Mouse (Mus musculus) fat pad, adult 2 months (tissue): ENCODE results near the gene Tex52.

Experiments
- DNase-seq: peaks from one replicate; pipeline ENCODE4 v3.0.0-alpha.2; 2011; ENCODE audit warnings: low read depth, low spot score; ENCODE audit errors: extremely low read depth

The Tex52 gene

GRCm38 (mm10) chr6:128375192-128375591 lies at the start of gene Tex52, which contains the start of gene Gm44596:
Gene Tex52 (plus strand): TSS chr6:128375456.
Gene Gm44596 (plus strand): TSS chr6:128375503.
- DNase-seq: no peak

DNA sequence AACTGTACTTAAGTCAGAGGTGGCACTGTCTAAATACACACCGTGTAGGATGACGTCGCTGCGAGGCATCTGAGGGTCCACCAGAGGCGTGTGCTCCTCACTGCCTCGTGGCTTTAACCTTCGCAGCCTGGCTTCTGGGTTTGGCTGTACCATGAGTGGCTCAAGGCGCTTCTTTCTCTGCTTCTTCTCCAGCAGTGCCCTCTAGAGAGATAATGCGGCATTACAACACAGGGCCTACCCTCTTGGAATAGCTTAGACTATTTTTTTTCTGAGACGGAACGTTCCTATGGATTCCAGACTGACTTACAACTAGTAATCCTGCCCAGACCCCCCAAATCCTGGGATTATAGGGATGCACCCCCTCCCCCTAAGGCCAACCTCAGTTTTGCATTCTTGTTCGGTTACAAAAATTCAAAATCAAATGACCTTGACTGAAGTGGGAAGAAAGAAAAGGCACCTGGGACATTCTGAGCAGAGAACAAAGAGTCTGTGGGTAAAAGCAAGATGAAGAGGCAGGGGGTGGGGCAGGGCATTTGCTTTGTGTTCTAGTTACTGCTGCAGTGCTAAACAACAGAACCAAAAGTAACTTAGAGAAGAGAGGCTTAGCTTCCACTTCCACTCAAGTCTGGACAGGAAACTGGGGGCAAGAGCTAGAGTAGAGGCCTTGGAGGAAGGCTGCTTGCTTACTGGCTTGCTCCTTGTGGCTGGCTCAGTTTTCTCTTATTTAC lies 40.7 kb upstream of the Tex52 start:
- DNase-seq: no peak

DNA sequence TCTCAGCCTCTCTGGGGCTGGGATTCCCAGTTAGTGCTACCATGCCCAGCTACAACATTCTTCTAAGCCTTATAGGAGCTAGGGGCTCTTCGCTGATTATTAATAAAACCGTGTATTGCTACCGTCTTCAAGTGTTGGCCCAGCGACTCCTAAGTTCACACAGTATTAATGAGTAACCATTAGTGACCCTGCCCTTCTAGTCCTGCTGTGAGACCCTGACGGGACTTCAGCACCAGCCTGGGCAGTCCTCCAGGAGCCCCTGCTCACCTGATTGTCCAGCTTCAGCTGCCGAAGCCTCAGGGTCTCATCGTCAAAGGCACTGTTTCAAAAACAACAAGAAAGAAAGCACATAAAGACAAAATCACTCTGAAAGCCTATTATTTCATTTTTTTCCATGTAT lies 37.8 kb upstream of the Tex52 start:
- DNase-seq: no peak

- no peak for DNase-seq
These were observed 36.4 kb upstream of the Tex52 start for GRCm38 (mm10) chr6:128338876-128339275.

DNA sequence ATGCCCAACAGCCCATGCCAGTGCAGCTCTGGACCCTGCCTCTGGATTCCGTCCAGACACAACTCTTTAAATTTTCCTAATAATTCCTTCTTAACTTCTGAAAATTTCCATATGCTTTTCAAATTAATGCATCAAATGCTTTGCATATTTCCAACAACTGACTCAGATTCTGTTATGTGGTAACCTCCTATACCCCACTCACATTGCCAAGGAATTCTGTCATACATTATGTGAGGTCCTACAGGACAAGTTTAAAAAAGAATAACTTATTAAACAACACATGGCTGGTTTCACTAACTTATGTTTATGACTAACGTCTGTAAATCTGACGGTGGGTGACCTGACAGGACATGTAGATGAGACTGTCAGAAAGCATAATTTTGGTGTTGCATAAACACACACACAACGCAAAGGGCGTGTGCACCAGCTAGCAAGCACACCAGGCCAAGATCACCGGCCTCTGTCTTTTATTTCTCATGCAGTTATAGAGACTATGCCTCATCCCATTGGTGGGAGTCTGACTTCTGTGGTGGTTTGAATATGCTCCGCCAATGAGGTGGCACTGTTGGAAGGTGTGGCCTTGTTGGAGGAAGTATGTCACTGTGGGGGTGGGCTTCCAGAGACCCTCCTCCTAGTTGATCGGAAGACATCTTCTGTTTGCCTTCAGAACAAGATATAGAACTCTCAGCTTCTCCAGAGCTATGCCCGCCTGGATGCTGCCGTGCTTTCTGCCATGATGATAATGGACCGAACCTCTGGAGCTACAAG lies 33.1 kb upstream of the Tex52 start:
- no peak for DNase-seq

DNA sequence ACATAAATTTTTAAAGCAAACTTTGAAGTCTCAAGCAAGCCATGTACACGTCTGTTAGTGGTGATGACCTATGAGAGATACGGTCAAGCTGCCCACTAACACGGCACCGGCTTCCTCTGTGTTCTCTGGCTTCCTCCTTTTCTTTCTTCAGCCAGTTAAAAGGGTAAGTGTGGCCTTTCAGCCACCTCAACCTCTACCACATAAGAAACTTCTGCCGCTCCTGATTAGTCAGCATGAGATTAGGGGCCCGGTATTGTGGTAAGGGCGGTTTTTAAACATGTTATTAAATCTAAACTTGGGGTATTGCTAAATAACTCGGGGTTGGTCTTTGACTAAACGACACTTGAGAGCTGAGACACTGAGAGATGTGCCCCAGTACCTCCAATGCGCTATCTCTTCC lies 29.6 kb upstream of the Tex52 start:
- DNase-seq: no peak

DNA sequence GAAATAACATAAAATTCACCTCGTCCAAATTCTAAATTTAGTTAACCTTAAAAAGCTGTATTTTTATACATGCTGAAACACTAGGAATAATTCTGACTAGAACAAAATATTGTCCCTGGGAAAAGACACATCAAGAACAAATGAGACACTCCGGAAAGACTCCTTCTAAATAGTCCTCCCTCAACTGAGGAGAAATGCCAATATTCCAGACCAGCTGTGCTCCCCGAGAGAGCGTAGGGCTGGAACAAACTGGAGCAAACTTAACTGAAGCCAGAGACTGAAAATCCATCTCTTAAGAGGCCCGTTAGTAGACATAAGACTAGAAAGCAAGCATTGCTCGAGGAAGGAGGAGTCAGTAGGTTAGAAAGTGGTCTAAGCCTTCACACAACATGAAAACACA lies 28.5 kb upstream of the Tex52 start:
- no peak for DNase-seq

DNA sequence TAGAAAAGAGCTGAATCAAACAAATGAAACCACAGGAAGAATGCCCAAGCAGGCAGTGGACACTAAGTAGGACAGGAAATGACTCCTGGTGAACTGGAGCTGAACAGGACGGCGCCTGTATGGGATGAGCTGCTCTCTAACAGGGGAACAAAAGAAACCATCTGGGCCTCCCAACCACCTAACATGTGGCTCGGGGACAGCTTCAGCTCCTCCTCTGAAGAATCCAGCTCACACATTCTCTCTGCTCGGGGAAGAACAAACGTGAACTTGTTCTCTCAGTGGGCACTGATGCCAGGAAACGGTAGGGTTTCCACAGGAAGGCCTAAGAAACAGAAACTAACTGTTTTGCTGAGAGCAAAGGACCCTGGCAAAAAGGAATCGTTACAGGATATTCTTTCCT lies 25.5 kb upstream of the Tex52 start:
- DNase-seq: no peak

DNA sequence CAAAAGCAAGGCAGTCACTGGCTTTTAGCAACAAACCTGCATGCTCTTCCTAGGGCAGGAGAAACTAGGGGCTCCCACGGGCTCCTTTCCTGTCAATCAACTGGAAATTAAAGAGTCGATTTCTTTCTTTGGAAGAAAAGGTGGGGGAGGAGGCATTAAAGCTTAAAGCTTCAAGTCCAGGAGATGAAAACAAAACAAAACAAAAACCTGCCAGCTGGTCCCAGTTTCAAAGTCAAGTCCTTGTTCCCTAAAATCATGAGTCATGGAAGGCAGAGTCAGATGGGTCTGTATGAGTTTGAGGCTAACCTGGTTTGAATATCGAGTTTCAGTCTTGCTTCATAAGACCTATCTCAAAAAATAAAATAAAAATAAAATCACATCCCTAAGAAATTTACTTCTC lies 21.1 kb upstream of the Tex52 start:
- no peak for DNase-seq

GRCm38 (mm10) chr6:128355201-128355681 lies 20.0 kb upstream of the Tex52 start:
- DNase-seq: no peak

DNA sequence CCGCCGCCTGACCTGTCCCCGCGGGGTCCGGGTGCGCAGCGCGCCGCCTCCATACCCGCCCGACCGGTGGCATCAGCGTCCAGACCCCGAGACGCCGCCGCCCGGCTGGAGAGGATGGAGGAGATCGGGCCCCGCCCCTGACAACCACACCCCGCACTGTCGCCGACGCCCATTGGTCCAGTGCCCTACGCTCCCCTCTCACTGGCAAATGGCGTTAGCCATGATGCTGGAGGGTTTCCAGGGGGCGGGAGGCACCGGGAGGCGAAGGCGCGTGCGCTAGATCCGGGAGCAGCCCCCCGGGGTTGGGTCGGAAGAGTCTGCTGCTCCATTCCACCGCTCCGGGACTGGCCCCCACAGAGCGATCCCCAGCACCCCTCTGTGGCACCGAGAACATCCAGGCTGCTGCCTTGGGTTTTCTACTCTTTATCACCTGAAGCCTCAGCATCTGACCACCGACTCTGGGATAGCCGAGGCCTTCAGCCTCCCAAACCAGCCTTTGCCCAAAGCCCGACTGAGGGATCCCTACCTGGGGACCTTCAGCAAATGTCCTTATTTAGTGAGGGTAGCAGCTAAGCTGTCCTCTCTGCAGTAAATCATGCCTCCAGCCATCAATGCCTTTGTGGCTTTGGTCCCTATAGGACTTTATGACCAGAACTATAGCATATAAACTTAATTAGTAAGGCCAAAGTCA lies 19.4 kb upstream of the Tex52 start, which contains the start of gene Tulp3:
TSS of gene Tulp3 (minus strand) at position 126 of the 691 bp plus-strand sequence.
- DNase-seq: no peak

DNA sequence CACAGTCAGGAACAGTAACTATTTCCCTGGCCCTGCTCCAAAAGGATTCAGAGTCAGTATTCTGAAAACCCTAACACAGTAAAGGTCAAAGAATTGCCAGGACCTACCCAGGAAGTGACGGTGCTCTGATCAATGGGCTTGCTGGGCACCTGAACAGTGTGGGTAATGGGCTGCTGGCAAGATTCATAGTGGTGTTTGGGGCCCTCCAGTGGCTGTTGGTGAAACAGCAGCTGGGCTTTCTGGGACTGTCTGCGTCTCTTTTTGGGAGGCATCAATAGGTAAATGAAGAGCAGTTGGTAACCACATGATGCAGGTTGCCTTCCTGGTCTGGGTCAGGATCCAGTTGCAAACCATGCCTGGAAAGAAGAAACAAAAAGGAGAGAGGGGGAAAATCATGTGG lies 16.3 kb upstream of the Tex52 start:
- DNase-seq: no peak

- DNase-seq: no peak
These were observed 13.4 kb upstream of the Tex52 start for GRCm38 (mm10) chr6:128361901-128362300.

DNA sequence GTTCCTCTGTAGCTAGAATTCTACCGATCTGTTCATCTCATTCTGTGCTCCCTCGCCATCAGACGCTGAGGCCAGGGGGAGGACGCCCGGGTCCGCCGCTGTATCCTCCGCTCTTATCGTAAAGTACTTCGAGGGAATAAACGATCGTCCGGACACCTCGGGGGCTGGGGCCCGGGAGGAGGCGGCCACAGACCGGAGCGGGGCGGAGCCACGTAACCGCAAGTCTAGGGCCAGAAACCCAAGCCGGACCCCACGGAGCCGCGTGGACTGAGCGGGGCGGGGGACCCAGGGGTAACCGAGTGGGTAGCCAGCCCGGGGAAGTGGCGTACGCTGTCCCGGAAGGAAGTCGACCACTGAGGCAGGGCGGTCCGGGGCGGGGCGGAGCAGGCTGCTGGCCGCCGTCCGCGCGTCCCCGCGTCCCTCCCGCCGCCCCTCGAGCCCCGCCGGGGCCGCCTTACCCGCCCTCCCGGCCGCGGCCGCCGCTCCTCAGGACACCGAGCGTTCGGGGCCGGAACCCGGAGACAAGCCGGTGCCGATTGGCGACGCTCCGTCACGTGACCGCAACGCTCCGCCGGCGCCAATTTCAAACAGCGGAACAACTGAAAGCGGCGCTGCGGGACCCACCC lies 12.8 kb upstream of the Tex52 start, which contains the start of the genes Rhno1 and Foxm1:
TSS of gene Rhno1 (minus strand) at position 531 of the 626 bp plus-strand sequence.
TSS of gene Foxm1 (plus strand) at position 587 of the 626 bp plus-strand sequence.
- no peak for DNase-seq

DNA sequence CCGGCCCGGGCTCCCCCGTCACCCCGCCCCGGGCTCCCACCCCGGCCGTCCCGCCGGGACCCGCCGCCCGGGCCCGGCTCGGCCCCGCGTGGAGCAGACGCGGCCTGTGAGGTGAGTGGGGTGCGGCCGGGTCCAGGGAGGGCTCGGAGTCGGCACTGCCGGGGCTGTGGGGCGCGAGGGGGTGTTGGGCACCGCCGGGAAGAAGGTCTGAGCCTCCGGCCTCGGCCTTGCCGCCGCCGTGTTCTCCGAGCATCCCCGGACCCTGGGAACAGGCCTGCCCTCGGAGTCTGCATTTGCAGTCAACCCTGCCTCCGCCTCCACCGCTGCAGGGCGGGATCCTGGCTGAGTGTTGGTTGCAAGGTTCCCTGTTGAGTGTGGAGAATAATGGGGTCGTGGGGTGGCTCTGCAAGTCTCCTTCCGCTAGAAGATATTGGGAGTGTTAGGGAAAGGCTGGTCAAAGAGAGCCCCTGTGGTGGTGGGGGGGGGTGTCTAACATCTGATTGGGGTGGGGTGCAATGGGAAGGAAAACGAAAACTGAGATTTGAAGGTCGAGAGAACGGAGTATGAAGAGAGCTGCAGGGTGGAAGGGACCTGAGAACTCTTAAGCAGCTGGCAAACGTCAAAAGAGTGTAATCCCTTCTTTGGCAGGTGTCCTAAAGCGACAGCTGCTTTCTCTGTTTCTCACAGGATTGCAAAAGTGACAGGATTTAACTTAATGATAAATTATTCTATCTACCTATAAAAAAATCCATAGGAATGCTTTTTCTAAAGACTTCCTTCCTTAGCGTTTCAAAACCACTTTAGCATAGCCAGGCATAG lies 12.0 kb upstream of the Tex52 start:
- DNase-seq: peak; percentile 84

DNA sequence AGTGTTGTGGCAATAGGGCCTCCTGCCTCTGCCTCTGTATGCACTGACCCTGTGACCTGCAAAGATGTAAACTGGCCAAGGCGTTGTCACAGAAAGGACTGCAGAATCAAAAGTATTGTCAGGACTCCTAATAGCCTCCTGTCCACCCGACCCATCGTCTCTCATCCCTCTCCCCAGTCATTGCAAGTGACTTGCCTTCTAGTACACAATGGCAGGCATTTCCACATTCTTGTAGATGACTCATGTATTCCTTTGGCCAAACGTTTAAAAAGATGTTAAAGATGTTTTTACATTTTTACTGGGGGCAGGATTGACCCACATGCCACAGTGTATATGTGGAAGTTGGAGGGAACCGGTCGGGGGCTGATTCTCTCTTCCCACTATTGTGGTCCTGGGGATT lies 10.5 kb upstream of the Tex52 start:
- DNase-seq: no peak

- DNase-seq: no peak
These were observed 8.8 kb upstream of the Tex52 start for GRCm38 (mm10) chr6:128366466-128366865.

- no peak for DNase-seq
These were observed 5.2 kb upstream of the Tex52 start for GRCm38 (mm10) chr6:128370040-128370439.

DNA sequence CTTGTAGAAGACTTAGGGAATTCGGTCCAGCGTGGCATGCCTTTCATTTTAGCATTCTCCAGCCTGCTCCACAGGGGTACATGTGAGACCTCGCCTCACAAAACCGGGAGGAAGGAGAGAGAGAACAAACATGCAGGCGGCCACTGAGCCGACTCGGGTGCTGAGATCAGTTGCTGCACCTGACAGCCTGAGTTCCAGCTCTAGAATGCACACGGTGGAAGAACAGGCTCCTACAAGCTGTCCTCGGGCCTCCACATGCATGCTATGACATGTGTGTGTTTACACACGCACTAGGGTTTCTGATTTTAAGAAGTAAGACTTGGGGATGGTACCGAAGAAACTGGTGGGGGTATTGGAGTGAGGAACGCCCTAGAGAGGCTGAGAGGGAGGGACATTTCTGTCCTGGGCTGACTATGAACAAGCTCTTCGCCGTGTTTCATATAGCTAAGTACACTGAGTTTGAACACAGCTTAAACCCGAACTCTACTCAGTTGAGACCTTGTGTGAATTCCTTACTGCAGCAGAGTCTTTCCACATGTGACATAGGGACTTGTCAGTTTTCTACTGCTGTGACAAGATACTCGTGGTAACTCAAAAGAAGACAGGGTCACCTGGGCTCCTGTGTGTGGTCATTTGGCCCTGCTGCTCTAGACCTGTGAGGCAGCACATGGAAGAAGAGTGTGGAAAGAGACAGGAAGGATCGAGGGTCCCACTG lies 1.3 kb downstream of the Tex52 start:
- no peak for DNase-seq
